Mouse (Mus musculus) lung, embryonic 14.5 days (tissue): ENCODE measurements at regions not wholly inside any gene's neighbourhood (a gene's known extent, or its start where the extent isn't known, plus 50 kb on each side); places are given as distances from the start of the nearest gene placed in this dataset.
"Not testable (repeated sequence)": the region's sequence is repeated elsewhere in the genome, so short reads cannot be mapped to it uniquely, and the experiment has no call there.

Experiments used
- ATAC-seq: fragments of 200-750 bp; cut with Nextera tagmentation; 2 replicates; pipeline ENCODE4 v1.8.0; 2017; ENCODE audit warnings: mild to moderate bottlenecking, moderate TSS enrichment, moderate library complexity; ENCODE audit not compliant: insufficient read depth
- DNase-seq: peaks from one replicate; pipeline ENCODE4 v3.0.0-alpha.2; 2015
- H3K27ac ChIP-seq: fragments of 300-500 bp; sonication (generic); 2 replicates; pipeline ENCODE4 v1.5.1; 2014; ENCODE audit warnings: low read depth, mild to moderate bottlenecking, moderate library complexity
- H3K27me3 ChIP-seq: fragments of 300-500 bp; sonication (generic); 2 replicates; pipeline ENCODE4 v1.6.1; 2014; ENCODE audit warnings: low read length, control low read depth; ENCODE audit not compliant: insufficient read depth
- H3K36me3 ChIP-seq: fragments of 300-500 bp; sonication (generic); 2 replicates; pipeline ENCODE4 v1.6.1; 2014; ENCODE audit warnings: control low read depth; ENCODE audit not compliant: insufficient read depth
- H3K4me1 ChIP-seq: fragments of 300-500 bp; sonication (generic); 2 replicates; pipeline ENCODE4 v1.6.1; 2014; ENCODE audit warnings: antibody characterized with exemption, control low read depth; ENCODE audit not compliant: insufficient read depth
- H3K4me2 ChIP-seq: fragments of 300-500 bp; sonication (generic); 2 replicates; pipeline ENCODE4 v1.6.1; 2014; ENCODE audit warnings: mild to moderate bottlenecking
- H3K4me3 ChIP-seq: fragments of 300-500 bp; sonication (generic); 2 replicates; pipeline ENCODE4 v1.5.1; 2014; ENCODE audit warnings: low read depth, low read length
- H3K9ac ChIP-seq: fragments of 300-500 bp; sonication (generic); 2 replicates; pipeline ENCODE4 v1.6.1; 2014
- H3K9me3 ChIP-seq: fragments of 300-500 bp; sonication (generic); 2 replicates; pipeline ENCODE4 v1.6.1; 2016; ENCODE audit warnings: low read depth, low read length, control low read depth
- CTCF ChIP-seq: IDR thresholded peaks from 2 replicates; pipeline ENCODE4 v1.5.1; 2016; ENCODE audit warnings: antibody characterized with exemption, low read depth
- WGBS: fragments of 180-500 bp; shearing (Covaris S2); extraction: QIAGEN DNeasy Blood & Tissue Kit; methylation state at CpG from one replicate; pipeline ENCODE4 v1.1.7; 2014; 5-methylcytosine and 5-hydroxymethylcytosine counted together

DNA sequence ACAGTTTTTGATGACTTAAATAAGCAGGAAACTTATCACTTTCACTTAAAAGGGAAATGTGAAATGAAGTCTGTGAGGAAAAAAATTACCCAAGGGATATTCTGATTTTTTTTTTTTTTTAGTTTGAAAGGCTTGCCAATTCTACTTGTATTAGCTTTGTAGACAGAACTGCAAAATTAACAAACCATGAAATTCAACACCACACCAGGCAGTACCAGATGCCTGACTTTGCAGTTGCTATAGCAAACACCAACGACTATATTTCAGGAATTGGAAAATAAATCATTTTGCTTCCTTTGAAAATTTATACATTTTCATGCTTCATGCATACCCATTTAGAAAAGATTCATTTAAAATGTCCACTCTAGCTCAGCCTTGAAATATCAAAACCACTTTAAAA lies 1206.6 kb downstream of the Grik2 start:
- no peak for TF ChIP-seq CTCF
- no peak overlapping the region for H3K4me2 ChIP-seq
- H3K4me1 ChIP-seq, result no peaks in the 10 kb centered on the region
- H3K36me3 ChIP-seq, result no peaks in the 10 kb centered on the region
- DNase-seq (no peak), ATAC-seq (no peak)
- no peaks in the 10 kb centered on the region for H3K9me3 ChIP-seq
- no peak overlapping the region for H3K27ac ChIP-seq
- no peak overlapping the region for H3K9ac ChIP-seq
- no peaks in the 10 kb centered on the region for H3K27me3 ChIP-seq
- H3K4me3 ChIP-seq, result no peak overlapping the region
- WGBS, result 39% methylated on average over 1 of the region's 1 CpGs

DNA sequence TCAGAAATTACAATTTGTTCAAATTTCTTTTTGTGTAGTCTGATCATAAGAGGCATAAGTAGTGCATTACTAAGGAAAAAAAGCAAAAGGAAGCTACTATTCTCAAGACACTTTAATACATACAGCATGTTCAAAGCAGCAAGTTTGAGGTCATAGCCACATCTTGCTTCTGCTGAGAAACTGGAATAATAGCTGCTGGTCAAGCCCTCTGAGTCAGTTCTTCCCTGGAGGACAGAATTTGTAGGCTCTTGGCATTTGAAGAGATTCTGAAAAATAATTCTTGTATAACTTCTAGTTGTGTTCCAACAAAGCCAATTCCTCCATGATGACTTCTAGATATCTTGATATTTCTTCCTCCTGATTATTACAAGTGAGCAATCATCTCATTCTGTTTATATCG lies 1207.5 kb downstream of the Grik2 start:
- Histone ChIP-seq H3K4me2 (no peak overlapping the region), H3K9ac (no peak overlapping the region), H3K27ac (no peak overlapping the region), H3K27me3 (no peaks in the 10 kb centered on the region), H3K9me3 (no peaks in the 10 kb centered on the region), H3K4me1 (no peaks in the 10 kb centered on the region), H3K36me3 (no peaks in the 10 kb centered on the region), H3K4me3 (no peak overlapping the region)
- no peak for DNase-seq
- WGBS, result 81% methylated on average over 1 of the region's 1 CpGs
- ATAC-seq, result no peak
- no peak for TF ChIP-seq CTCF

DNA sequence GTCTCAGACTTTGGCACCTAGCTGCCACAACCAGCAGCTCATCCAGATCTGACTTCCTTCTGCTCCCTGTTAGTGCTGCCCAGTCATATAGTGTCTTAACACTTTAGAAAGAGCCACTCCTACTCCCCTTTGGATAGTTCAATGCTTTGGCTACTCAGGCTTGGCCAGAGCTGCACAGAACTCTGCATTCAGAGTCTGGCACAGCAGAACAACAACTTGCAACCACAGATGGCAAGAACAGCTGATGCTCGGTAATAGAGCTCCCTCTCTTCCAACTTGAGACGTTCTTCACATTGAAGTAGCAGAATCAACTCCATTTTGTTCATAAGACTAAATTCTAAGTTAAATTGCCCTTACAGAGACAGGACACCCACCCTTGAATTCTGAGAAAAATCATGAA lies 1216.0 kb downstream of the Grik2 start:
- no peak overlapping the region for H3K4me3 ChIP-seq
- H3K27me3 ChIP-seq, result no peaks in the 10 kb centered on the region
- no peak for DNase-seq
- H3K4me1 ChIP-seq, result no peaks in the 10 kb centered on the region
- no peaks in the 10 kb centered on the region for H3K36me3 ChIP-seq
- TF ChIP-seq CTCF, result no peak
- H3K27ac ChIP-seq, result no peak overlapping the region
- no peak overlapping the region for H3K9ac ChIP-seq
- ATAC-seq, result no peak
- H3K9me3 ChIP-seq, result no peaks in the 10 kb centered on the region
- 82% methylated on average over 2 of the region's 2 CpGs for WGBS
- H3K4me2 ChIP-seq, result no peak overlapping the region

DNA sequence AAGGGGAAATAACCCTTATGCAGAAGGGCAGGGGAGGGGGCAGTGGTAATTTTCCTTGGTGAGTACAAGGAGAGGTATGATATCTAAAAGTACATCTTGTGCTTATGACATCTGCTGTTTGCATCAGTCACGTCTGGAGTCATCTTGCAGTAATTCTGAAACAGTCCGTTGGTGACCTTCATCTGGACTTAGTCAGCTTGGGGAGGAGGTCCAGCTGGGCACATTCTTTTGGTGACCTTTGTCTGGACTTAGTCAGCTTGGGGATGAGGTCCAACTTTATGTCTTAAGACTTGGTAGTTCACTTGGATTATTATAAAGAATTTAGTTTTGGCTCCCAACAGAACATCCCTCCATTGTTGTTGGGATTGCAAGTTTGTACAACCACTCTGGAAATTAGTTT lies 1238.8 kb downstream of the Grik2 start:
- H3K4me1 ChIP-seq, H3K36me3 ChIP-seq, H3K27ac ChIP-seq, ATAC-seq, H3K4me3 ChIP-seq, H3K4me2 ChIP-seq, H3K27me3 ChIP-seq, H3K9me3 ChIP-seq, H3K9ac ChIP-seq, DNase-seq: not testable (repeated sequence)
- 58% methylated on average over 2 of the region's 2 CpGs for WGBS

DNA sequence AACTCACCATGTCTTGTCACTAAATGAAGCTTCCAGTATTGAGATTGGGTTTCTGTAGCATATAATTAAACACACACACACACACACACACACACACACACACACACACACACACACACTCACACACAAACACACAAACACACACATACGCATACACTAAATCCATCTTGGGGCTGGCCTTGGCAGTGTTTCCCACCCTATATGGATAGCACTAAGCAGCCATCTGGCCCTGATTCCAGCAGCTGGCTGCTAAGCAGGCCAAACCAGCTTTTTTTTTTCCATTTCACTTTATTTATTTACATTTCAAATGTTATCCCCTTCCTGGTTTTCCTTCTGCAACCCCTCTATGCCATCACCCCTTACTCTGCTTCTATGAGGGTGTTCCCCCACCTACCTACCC lies 1266.3 kb downstream of the Grik2 start:
- H3K9me3 ChIP-seq, result no peaks in the 10 kb centered on the region
- no peaks in the 10 kb centered on the region for H3K27me3 ChIP-seq
- H3K36me3 ChIP-seq, result no peaks in the 10 kb centered on the region
- no peaks in the 10 kb centered on the region for H3K4me1 ChIP-seq
- H3K9ac ChIP-seq, result no peak overlapping the region
- no peak overlapping the region for H3K4me2 ChIP-seq
- no peak overlapping the region for H3K4me3 ChIP-seq
- TF ChIP-seq CTCF, result no peak
- 40% methylated on average over 1 of the region's 1 CpGs for WGBS
- DNase-seq, result peak; percentile 47
- ATAC-seq, result peak; percentile 56; the same call in 1 of the 2 replicates
- H3K27ac ChIP-seq, result no peak overlapping the region

DNA sequence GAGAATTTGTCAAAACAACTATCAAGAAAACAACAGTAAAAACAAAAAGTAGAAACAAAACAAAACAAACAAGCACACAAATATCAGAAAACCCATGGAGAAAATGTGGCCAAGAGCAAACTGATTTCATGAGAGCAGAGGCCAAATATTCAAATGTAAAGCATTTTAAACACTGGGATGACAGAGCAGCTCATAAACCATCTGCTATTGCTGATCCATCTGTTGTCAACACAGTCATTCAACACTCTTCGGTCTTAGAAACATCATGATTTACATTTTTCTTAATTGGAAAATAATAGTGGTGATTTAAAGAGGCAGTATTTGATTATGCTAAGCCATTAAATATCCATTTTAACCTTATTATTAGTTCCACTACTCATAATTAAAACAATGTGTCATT lies 1315.6 kb downstream of the Grik2 start:
- H3K4me1 ChIP-seq, result no peaks in the 10 kb centered on the region
- no peak for DNase-seq
- WGBS, result 49% methylated on average over 1 of the region's 1 CpGs

DNA sequence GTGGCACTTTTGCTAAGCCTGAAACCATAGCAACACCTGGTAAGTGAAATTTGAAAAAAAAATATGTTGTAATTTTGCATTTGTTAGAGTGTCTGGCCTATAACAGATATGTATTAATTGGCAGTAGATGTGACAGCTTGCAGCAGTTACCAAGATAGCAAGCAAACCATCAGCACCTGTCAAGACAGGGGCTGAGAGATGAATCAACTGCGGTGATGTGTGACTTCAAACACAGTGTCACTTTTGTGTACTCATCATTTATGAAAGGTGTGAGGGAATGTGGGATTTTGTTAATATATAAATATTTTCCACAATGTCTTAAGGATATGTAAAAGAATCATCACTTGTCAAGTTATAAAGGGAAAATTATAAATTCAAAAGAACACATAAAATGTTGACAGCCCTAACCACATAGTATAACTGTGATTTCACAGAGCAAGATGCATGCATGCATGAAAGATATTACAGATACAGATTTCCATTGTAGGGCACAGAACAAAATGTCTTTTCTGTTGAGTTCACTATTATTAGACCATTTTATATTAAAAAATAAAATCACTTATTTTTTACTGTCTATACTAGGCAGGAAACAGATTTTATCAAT lies 1344.7 kb downstream of the Grik2 start:
- no peak for TF ChIP-seq CTCF
- H3K27me3 ChIP-seq, result no peaks in the 10 kb centered on the region
- H3K4me3 ChIP-seq, result no peak overlapping the region
- ATAC-seq (no peak), DNase-seq (no peak)
- H3K4me2 ChIP-seq, result no peak overlapping the region
- no peaks in the 10 kb centered on the region for H3K36me3 ChIP-seq
- 61% methylated on average over 1 of the region's 1 CpGs for whole genome bisulfite sequencing
- no peak overlapping the region for H3K9ac ChIP-seq
- no peaks in the 10 kb centered on the region for H3K9me3 ChIP-seq
- no peak overlapping the region for H3K27ac ChIP-seq
- no peaks in the 10 kb centered on the region for H3K4me1 ChIP-seq

More for the DNA sequence above, 1315.6 kb downstream of the Grik2 start:
- H3K36me3 ChIP-seq, result no peaks in the 10 kb centered on the region
- no peaks in the 10 kb centered on the region for H3K27me3 ChIP-seq
- no peak for ATAC-seq
- no peak for TF ChIP-seq CTCF
- H3K4me3 ChIP-seq, result no peak overlapping the region
- no peaks in the 10 kb centered on the region for H3K9me3 ChIP-seq
- H3K4me2 ChIP-seq, result no peak overlapping the region
- H3K9ac ChIP-seq, result no peak overlapping the region
- H3K27ac ChIP-seq, result no peak overlapping the region

DNA sequence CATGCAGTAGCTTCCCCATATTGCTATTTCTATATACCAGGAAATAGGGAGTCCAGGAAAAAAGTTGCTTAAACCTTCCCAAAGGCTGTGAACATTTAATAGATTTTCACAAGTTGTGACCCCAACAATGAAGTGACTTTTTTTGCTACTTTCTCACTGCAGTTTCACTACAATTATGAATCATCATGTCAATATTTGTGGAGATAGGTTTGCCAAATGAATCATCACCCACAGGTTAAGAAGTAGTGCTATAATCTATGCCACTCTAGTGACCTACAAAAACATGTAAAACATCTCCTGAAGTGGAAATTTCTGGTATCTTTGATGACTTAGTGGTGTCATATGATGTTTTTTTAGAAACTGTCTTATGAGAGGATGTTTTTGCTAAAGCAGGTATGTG lies 1355.3 kb downstream of the Grik2 start:
- Histone ChIP-seq H3K4me2 (no peak overlapping the region), H3K36me3 (no peaks in the 10 kb centered on the region), H3K27me3 (no peaks in the 10 kb centered on the region), H3K9me3 (no peaks in the 10 kb centered on the region), H3K4me1 (no peaks in the 10 kb centered on the region), H3K9ac (no peak overlapping the region), H3K27ac (no peak overlapping the region), H3K4me3 (no peak overlapping the region)
- TF ChIP-seq CTCF, result no peak
- DNase-seq, result no peak
- no peak for ATAC-seq
